Mouse (Mus musculus): Measurements from ENCODE around the gene Sh2d4b. TPM values are rescaled to one million over a fixed set of nuclear protein-coding genes. Genes with fewer than 3 reads are reported as not detected.

The Sh2d4b gene
- polyA plus RNA-seq, 1 experiment from 2014 or later = not detected

DNA sequence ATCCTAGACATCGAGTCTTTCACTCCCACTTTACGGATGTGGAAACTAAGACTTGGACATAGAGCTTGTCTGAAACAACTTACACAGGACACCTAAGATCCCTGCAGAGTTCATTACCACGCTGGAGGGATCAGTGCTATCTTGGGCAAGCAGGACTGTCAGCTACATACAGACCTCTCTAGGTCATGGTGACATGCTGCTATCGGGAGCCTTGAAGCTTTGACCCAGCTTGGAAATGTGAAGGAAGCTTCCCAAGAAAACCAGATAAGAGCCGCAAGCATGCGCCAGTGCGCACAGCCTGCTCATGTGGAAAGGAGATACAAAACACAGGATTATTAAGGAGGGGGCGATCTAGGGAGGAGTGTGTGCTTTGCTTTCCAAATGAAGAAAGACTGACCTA, 22.8 kb upstream of the Sh2d4b start:
- H3K36me3 ChIP-seq (ENCODE audit: control insufficient read depth, insufficient read depth) = peaks cover 51% of the 10 kb centered on the region
- no peak for ATAC-seq
- H3K27me3 ChIP-seq (replicated peaks; ENCODE audit: control insufficient read depth, insufficient read depth, low read length) = no peaks in the 10 kb centered on the region
- H3K4me2 ChIP-seq (replicated peaks; ENCODE audit: low read depth) = no peak overlapping the region
- no peak overlapping the region for H3K9ac ChIP-seq (ENCODE audit: low read depth, low read length)
- WGBS = 66% methylated on average over 8 of the region's 8 CpGs
- H3K4me3 ChIP-seq (ENCODE audit: low read depth, low read length) = no peak overlapping the region
- no peak for TF ChIP-seq CTCF (IDR thresholded peaks at IDR 0.05; ENCODE audit: low read depth)
- H3K4me1 ChIP-seq (replicated peaks; ENCODE audit: control insufficient read depth, insufficient read depth, low read length) = no peaks in the 10 kb centered on the region
- H3K27ac ChIP-seq (ENCODE audit: low read depth, low read length) = no peak overlapping the region
- H3K9me3 ChIP-seq (ENCODE audit: control insufficient read depth) = no peaks in the 10 kb centered on the region

- no peak for ATAC-seq
- Histone ChIP-seq H3K4me1 (replicated peaks; ENCODE audit: control insufficient read depth, insufficient read depth, low read length) (no peaks in the 10 kb centered on the region), H3K36me3 (ENCODE audit: control insufficient read depth, insufficient read depth) (peaks cover 59% of the 10 kb centered on the region), H3K4me3 (ENCODE audit: low read depth, low read length) (no peak overlapping the region), H3K9me3 (ENCODE audit: control insufficient read depth) (no peaks in the 10 kb centered on the region), H3K27ac (ENCODE audit: low read depth, low read length) (no peak overlapping the region), H3K9ac (ENCODE audit: low read depth, low read length) (no peak overlapping the region), H3K4me2 (replicated peaks; ENCODE audit: low read depth) (no peak overlapping the region), H3K27me3 (replicated peaks; ENCODE audit: control insufficient read depth, insufficient read depth, low read length) (no peaks in the 10 kb centered on the region)
- TF ChIP-seq CTCF (IDR thresholded peaks at IDR 0.05; ENCODE audit: low read depth) = no peak
- 37% methylated on average over 3 of the region's 3 CpGs for WGBS
These were observed 21.6 kb upstream of the Sh2d4b start for GRCm38 (mm10) chr14:40914701-40915100.

- Histone ChIP-seq H3K27me3 (replicated peaks; ENCODE audit: control insufficient read depth, insufficient read depth, low read length) (no peaks in the 10 kb centered on the region), H3K36me3 (ENCODE audit: control insufficient read depth, insufficient read depth) (peaks cover 69% of the 10 kb centered on the region), H3K27ac (ENCODE audit: low read depth, low read length) (no peak overlapping the region), H3K4me1 (replicated peaks; ENCODE audit: control insufficient read depth, insufficient read depth, low read length) (no peaks in the 10 kb centered on the region), H3K4me2 (replicated peaks; ENCODE audit: low read depth) (no peak overlapping the region), H3K9ac (ENCODE audit: low read depth, low read length) (no peak overlapping the region), H3K9me3 (ENCODE audit: control insufficient read depth) (no peaks in the 10 kb centered on the region), H3K4me3 (ENCODE audit: low read depth, low read length) (no peak overlapping the region)
- TF ChIP-seq CTCF (IDR thresholded peaks at IDR 0.05; ENCODE audit: low read depth) = no peak
- no peak for ATAC-seq
- WGBS = 90% methylated on average over 6 of the region's 6 CpGs
These were observed 20.6 kb upstream of the Sh2d4b start for GRCm38 (mm10) chr14:40913709-40914108.

DNA sequence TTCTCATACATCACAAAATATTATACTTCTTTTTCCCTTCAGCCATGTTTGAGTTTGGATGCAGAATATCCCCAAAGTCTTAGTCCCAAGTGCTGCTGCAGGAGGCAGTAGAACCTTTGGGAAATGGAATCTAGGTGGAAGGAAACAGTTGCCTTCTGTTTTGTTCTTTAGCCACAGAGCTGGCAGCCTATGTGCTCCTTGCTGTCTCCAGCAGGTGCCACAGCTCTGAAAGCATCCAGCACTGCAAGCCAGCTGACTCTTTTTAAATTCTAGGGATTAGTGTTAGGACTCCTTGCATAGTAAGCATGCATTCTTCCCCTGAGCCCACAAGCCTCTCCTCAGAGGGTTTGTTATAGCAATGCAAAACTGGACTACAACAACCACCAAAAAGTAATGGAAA, 18.5 kb upstream of the Sh2d4b start:
- Histone ChIP-seq H3K9me3 (ENCODE audit: control insufficient read depth) (no peaks in the 10 kb centered on the region), H3K27ac (ENCODE audit: low read depth, low read length) (no peak overlapping the region), H3K4me1 (replicated peaks; ENCODE audit: control insufficient read depth, insufficient read depth, low read length) (no peaks in the 10 kb centered on the region), H3K4me2 (replicated peaks; ENCODE audit: low read depth) (no peak overlapping the region), H3K4me3 (ENCODE audit: low read depth, low read length) (no peak overlapping the region), H3K9ac (ENCODE audit: low read depth, low read length) (no peak overlapping the region), H3K36me3 (ENCODE audit: control insufficient read depth, insufficient read depth) (peaks cover 85% of the 10 kb centered on the region), H3K27me3 (replicated peaks; ENCODE audit: control insufficient read depth, insufficient read depth, low read length) (no peaks in the 10 kb centered on the region)
- no peak for ATAC-seq
- TF ChIP-seq CTCF (IDR thresholded peaks at IDR 0.05; ENCODE audit: low read depth) = no peak

DNA sequence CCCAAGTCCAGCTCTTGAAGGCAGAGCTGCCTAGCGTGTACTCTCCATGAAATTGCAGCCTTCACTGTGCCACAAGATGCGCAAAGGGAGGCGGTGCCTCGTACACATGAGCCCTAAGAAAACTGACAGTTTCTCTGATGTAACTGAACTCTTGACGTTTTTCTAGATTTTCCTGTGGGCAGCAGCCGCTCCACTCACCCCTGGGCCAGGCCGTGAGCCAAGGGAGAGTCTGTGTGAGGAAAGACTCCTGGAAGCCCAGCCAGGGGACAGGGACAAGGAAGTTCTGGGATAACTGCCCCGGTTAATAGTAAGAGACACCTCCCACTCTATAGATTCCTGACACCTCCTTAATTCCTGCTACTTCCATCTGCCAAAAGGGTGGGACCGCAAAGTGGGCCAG, 15.7 kb upstream of the Sh2d4b start:
- Histone ChIP-seq H3K27me3 (replicated peaks; ENCODE audit: control insufficient read depth, insufficient read depth, low read length) (no peaks in the 10 kb centered on the region), H3K27ac (ENCODE audit: low read depth, low read length) (no peak overlapping the region), H3K4me1 (replicated peaks; ENCODE audit: control insufficient read depth, insufficient read depth, low read length) (no peaks in the 10 kb centered on the region), H3K9ac (ENCODE audit: low read depth, low read length) (no peak overlapping the region), H3K9me3 (ENCODE audit: control insufficient read depth) (no peaks in the 10 kb centered on the region), H3K36me3 (ENCODE audit: control insufficient read depth, insufficient read depth) (peaks cover 66% of the 10 kb centered on the region), H3K4me2 (replicated peaks; ENCODE audit: low read depth) (no peak overlapping the region), H3K4me3 (ENCODE audit: low read depth, low read length) (no peak overlapping the region)
- no peak for ATAC-seq
- no peak for TF ChIP-seq CTCF (IDR thresholded peaks at IDR 0.05; ENCODE audit: low read depth)
- 90% methylated on average over 9 of the region's 9 CpGs for WGBS

GRCm38 (mm10) chr14:40906770-40907169, 13.7 kb upstream of the Sh2d4b start:
- no peak for TF ChIP-seq CTCF (IDR thresholded peaks at IDR 0.05; ENCODE audit: low read depth)
- Histone ChIP-seq H3K9ac (ENCODE audit: low read depth, low read length) (no peak overlapping the region), H3K4me2 (replicated peaks; ENCODE audit: low read depth) (no peak overlapping the region), H3K27ac (ENCODE audit: low read depth, low read length) (no peak overlapping the region), H3K36me3 (ENCODE audit: control insufficient read depth, insufficient read depth) (peaks cover 54% of the 10 kb centered on the region), H3K9me3 (ENCODE audit: control insufficient read depth) (no peaks in the 10 kb centered on the region), H3K27me3 (replicated peaks; ENCODE audit: control insufficient read depth, insufficient read depth, low read length) (no peaks in the 10 kb centered on the region), H3K4me1 (replicated peaks; ENCODE audit: control insufficient read depth, insufficient read depth, low read length) (no peaks in the 10 kb centered on the region), H3K4me3 (ENCODE audit: low read depth, low read length) (no peak overlapping the region)
- WGBS = 74% methylated on average over 9 of the region's 9 CpGs
- ATAC-seq = no peak

GRCm38 (mm10) chr14:40905813-40906212, 12.7 kb upstream of the Sh2d4b start:
- Histone ChIP-seq H3K27me3 (replicated peaks; ENCODE audit: control insufficient read depth, insufficient read depth, low read length) (no peaks in the 10 kb centered on the region), H3K9me3 (ENCODE audit: control insufficient read depth) (no peaks in the 10 kb centered on the region), H3K4me1 (replicated peaks; ENCODE audit: control insufficient read depth, insufficient read depth, low read length) (no peaks in the 10 kb centered on the region), H3K4me3 (ENCODE audit: low read depth, low read length) (no peak overlapping the region), H3K4me2 (replicated peaks; ENCODE audit: low read depth) (no peak overlapping the region), H3K27ac (ENCODE audit: low read depth, low read length) (no peak overlapping the region), H3K9ac (ENCODE audit: low read depth, low read length) (no peak overlapping the region), H3K36me3 (ENCODE audit: control insufficient read depth, insufficient read depth) (peaks cover 44% of the 10 kb centered on the region)
- 88% methylated on average over 8 of the region's 8 CpGs for WGBS
- no peak for TF ChIP-seq CTCF (IDR thresholded peaks at IDR 0.05; ENCODE audit: low read depth)
- no peak for ATAC-seq
